Mouse (Mus musculus) stomach, postnatal 0 days (tissue): Measurements from ENCODE around the gene Zkscan1. TPM values are rescaled to one million over a fixed set of nuclear protein-coding genes. Genes with fewer than 3 reads are reported as not detected.

Experiments used
- ATAC-seq: fragments of 200-750 bp; cut with Nextera tagmentation; 2 replicates; pipeline ENCODE4 v1.8.0; 2017; ENCODE audit not compliant: low FRiP score, low TSS enrichment
- DNase-seq: peaks from one replicate; pipeline ENCODE4 v3.0.0-alpha.2; 2016; ENCODE audit warnings: low spot score
- H3K27ac ChIP-seq: fragments of 300-500 bp; sonication (generic); replicated peaks from 2 replicates; pipeline ENCODE4 v1.5.1; 2014; ENCODE audit warnings: mild to moderate bottlenecking, control low read depth
- H3K27me3 ChIP-seq: fragments of 300-500 bp; sonication (generic); 2 replicates; pipeline ENCODE4 v1.6.1; 2014; ENCODE audit warnings: low read length; ENCODE audit not compliant: control insufficient read depth, insufficient read depth
- H3K36me3 ChIP-seq: fragments of 300-500 bp; sonication (generic); 2 replicates; pipeline ENCODE4 v1.6.1; 2014; ENCODE audit warnings: low read length, mixed read lengths; ENCODE audit not compliant: control insufficient read depth, insufficient read depth
- H3K4me1 ChIP-seq: fragments of 300-500 bp; sonication (generic); replicated peaks from 2 replicates; pipeline ENCODE4 v1.6.1; 2014; ENCODE audit warnings: antibody characterized with exemption; ENCODE audit not compliant: control insufficient read depth, insufficient read depth
- H3K4me2 ChIP-seq: fragments of 300-500 bp; sonication (generic); replicated peaks from 2 replicates; pipeline ENCODE4 v1.6.1; 2014; ENCODE audit warnings: low read depth, mild to moderate bottlenecking, control low read depth, moderate library complexity
- H3K4me3 ChIP-seq: fragments of 300-500 bp; sonication (generic); 2 replicates; pipeline ENCODE4 v1.5.1; 2014; ENCODE audit warnings: low read depth, low read length, control low read depth
- H3K9ac ChIP-seq: fragments of 300-500 bp; sonication (generic); 2 replicates; pipeline ENCODE4 v1.6.1; 2014; ENCODE audit warnings: mild to moderate bottlenecking, low read length, control low read depth, mixed read lengths
- H3K9me3 ChIP-seq: fragments of 300-500 bp; sonication (generic); 2 replicates; pipeline ENCODE4 v1.6.1; 2016; ENCODE audit warnings: low read length; ENCODE audit not compliant: control insufficient read depth
- CTCF ChIP-seq: IDR thresholded peaks from 2 replicates; pipeline ENCODE4 v1.5.1; 2016; ENCODE audit warnings: antibody characterized with exemption, low read depth, mild to moderate bottlenecking, moderate library complexity
- EP300 ChIP-seq: optimal IDR thresholded peaks from 2 replicates; pipeline ENCODE3; 2016; ENCODE audit warnings: antibody characterized with exemption
- WGBS: fragments of 180-500 bp; shearing (Covaris S2); extraction: QIAGEN DNeasy Blood & Tissue Kit; methylation state at CpG from one replicate; pipeline ENCODE4 v1.1.7; 2014; 5-methylcytosine and 5-hydroxymethylcytosine counted together
- polyA plus RNA-seq: library from polyadenylated mRNA; unstranded; fragments of >200 nt; fragmentation: Nextera tagmentation; extraction: Ambion mirVana; gene quantifications from 2 replicates; pipeline ENCODE4 v1.2.1, GENCODE M21; 2015

Gene Zkscan1
- polyA plus RNA-seq, 1 experiment from 2014 or later: 5.8 TPM

GRCm38 (mm10) chr5:138155443-138155976 is 70.6 kb downstream of the Zkscan1 start, which contains the start of gene Zfp113:
Zfp113 (minus strand) TSS chr5:138155744.
- H3K27ac ChIP-seq: peak within 1 kb of the TSS; percentile 93
- H3K4me3 ChIP-seq: peak within 1 kb of the TSS; percentile 71
- H3K4me2 ChIP-seq: peak within 1 kb of the TSS; percentile 64
- peak; percentile 98 for ATAC-seq
- peak within 1 kb of the TSS; percentile 89 for H3K9ac ChIP-seq
- no peaks in the 10 kb centered on the region for H3K9me3 ChIP-seq
- peaks cover 8% of the 10 kb centered on the region for H3K36me3 ChIP-seq
- under 1% methylated on average over 31 of the region's 31 CpGs for WGBS
- DNase-seq: peak; percentile 91
- H3K4me1 ChIP-seq: no peaks in the 10 kb centered on the region
- H3K27me3 ChIP-seq: no peaks in the 10 kb centered on the region
- peak; percentile 96 for TF ChIP-seq CTCF
- TF ChIP-seq EP300: no peak

Other genes starting within 250 kb of the Zkscan1 start
- gene Pilra, start 248.8 kb upstream of the Zkscan1 start, polyA plus RNA-seq: 0.64 and 1.4 TPM in 2 replicates
- gene Pilrb1, start 227.0 kb upstream of the Zkscan1 start, polyA plus RNA-seq: 0.33 and 0.40 TPM in 2 replicates
- 0.49 and 0.88 TPM in 2 replicates for gene Pilrb2, start 213.3 kb upstream of the Zkscan1 start, polyA plus RNA-seq
- 34.5 and 34.8 TPM in 2 replicates for gene Cyp3a13, start 163.5 kb upstream of the Zkscan1 start, polyA plus RNA-seq
- 0.92 TPM in 2 replicates for gene Gjc3, start 122.0 kb upstream of the Zkscan1 start, polyA plus RNA-seq
- gene Azgp1, start 103.6 kb upstream of the Zkscan1 start, polyA plus RNA-seq: 1.1 and 1.5 TPM in 2 replicates
- gene Smok3a, start 63.8 kb upstream of the Zkscan1 start, polyA plus RNA-seq: 0.10 TPM in 1 of 2 replicates, not detected in the other
- gene Smok3b, start 63.7 kb upstream of the Zkscan1 start, polyA plus RNA-seq: not detected in 2 replicates
- gene Smok3c, start 31.9 kb upstream of the Zkscan1 start, polyA plus RNA-seq: not detected in 2 replicates
- 20.0 and 20.4 TPM in 2 replicates for gene Zscan21, start 31.8 kb downstream of the Zkscan1 start, polyA plus RNA-seq
- 6.1 and 8.0 TPM in 2 replicates for gene Zfp113, start 70.7 kb downstream of the Zkscan1 start, polyA plus RNA-seq
- gene Cops6, start 76.0 kb downstream of the Zkscan1 start, polyA plus RNA-seq: 173 and 180 TPM in 2 replicates
- 9.3 and 9.9 TPM in 2 replicates for gene Ap4m1, start 86.9 kb downstream of the Zkscan1 start, polyA plus RNA-seq
- 43.6 and 45.5 TPM in 2 replicates for gene Mcm7, start 87.3 kb downstream of the Zkscan1 start, polyA plus RNA-seq
- 27.1 and 27.7 TPM in 2 replicates for gene Taf6, start 102.4 kb downstream of the Zkscan1 start, polyA plus RNA-seq
- 18.6 and 20.0 TPM in 2 replicates for gene Cnpy4, start 102.4 kb downstream of the Zkscan1 start, polyA plus RNA-seq
- 6.7 and 7.0 TPM in 2 replicates for gene Mblac1, start 109.2 kb downstream of the Zkscan1 start, polyA plus RNA-seq
- gene Nxpe5, start 140.8 kb downstream of the Zkscan1 start, polyA plus RNA-seq: 0.10 and 0.11 TPM in 2 replicates
- gene Lamtor4, start 170.4 kb downstream of the Zkscan1 start, polyA plus RNA-seq: 88.3 and 91.0 TPM in 2 replicates
- 2.4 and 3.3 TPM in 2 replicates for gene BC037034, start 178.9 kb downstream of the Zkscan1 start, polyA plus RNA-seq
- 3.6 and 4.5 TPM in 2 replicates for gene Gal3st4, start 187.8 kb downstream of the Zkscan1 start, polyA plus RNA-seq
- gene Gm43720, start 194.9 kb downstream of the Zkscan1 start, polyA plus RNA-seq: 0.17 and 0.36 TPM in 2 replicates
- gene Gpc2, start 194.9 kb downstream of the Zkscan1 start, polyA plus RNA-seq: 1.8 and 2.3 TPM in 2 replicates
- gene Stag3, start 195.2 kb downstream of the Zkscan1 start, polyA plus RNA-seq: 0.50 and 0.74 TPM in 2 replicates